Mouse (Mus musculus) neutrophil, adult 5-6 weeks (primary cell): ENCODE measurements around the gene Pfn1. TPM values are rescaled to one million over a fixed set of nuclear protein-coding genes. Genes with fewer than 3 reads are reported as not detected.

Experiments
- ATAC-seq: fragments of 151-379, 151-347 bp; 2 replicates; pipeline ENCODE4 v1.8.0; 2017; ENCODE audit warnings: mild to moderate bottlenecking, moderate TSS enrichment; ENCODE audit not compliant: insufficient number of reproducible peaks, poor library complexity, low FRiP score, severe bottlenecking; ENCODE audit errors: extremely low read depth
- total RNA-seq: library from RNA; stranded (forward); fragments of 200-1000 nt; gene quantifications from 2 replicates; pipeline ENCODE4 v1.2.3, GENCODE M21; 2017

The Pfn1 gene
- total RNA-seq, 1 experiment from 2014 or later, result 683 TPM

DNA sequence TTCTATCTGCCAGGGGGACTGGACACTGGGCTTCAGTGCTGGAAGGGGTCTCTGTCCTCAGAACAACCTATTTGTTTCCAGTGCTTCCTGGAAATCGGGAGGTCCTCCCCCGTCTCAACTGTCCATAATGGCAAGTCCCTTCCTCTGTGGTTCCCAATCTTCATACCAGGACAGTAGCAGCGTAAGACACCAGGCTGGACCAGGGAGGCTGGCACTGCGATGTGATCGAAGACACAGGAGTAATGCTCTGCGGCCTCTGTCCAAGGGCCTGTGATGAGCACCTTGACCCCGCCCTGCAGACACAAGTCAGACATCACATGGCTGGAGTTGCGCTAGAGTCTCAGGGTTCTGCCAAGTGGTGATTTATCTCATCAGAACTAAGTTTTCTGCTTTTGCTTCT lies 24.9 kb upstream of the Pfn1 start:
- no peak for ATAC-seq

DNA sequence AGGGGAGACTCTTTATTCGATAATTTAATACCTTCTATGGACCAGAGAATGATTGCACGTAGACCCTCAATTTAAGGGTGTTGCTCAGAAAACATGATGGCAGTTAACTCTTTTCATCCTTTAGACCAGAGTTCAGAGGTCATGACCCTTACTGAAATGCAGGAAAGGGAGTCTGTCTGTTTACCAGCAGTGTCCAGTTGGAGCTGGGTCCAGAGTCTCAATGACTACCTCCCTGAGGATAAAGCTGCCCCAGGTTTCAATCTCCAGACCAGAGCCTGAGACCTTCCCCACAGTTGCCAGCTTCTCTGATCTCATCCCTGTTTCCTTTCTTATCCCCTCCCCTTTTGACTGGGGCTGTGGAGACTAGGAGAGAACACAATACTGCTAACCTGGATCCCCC lies 24.1 kb upstream of the Pfn1 start:
- ATAC-seq, result no peak

DNA sequence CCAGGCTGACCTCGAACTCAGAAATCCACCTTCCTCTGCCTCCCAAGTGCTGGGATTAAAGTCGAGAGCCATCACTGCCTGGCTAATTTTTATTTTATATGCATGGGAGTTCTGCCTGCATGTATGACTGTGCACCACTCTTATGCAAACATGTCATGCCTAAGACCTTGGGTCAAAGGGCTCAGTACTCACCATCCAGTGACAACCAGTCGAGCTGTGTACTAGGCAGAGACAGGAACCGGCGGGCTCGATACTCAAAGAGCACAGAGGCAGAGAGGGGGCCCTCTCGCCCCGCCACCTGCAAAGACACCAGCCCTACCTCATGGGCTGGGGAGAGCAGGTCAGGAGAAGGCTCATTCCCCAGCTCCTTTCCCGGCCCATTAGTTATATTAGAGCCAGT lies 23.6 kb upstream of the Pfn1 start:
- no peak for ATAC-seq

GRCm38 (mm10) chr11:70674501-70674900 lies 20.1 kb upstream of the Pfn1 start:
- ATAC-seq, result no peak

DNA sequence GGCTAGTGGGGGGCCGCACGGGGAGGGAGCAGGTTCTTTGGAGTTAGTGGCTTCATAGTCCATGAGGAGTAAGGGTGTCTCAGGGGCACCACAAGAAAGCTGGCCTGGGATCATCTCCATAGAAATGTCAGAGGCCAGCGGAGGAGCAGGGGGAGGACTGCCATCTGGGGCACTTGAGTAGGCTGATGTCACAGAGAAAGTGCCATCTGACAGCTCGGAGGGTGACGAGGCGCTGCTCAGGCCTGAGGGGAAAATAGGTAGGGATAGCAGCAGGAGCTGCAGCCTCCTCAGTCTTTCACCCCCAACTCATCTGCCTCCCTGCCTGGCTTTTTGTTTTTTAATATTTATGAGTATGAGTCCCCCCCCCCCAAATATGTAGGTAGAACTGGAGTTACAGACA lies 19.6 kb upstream of the Pfn1 start:
- no peak for ATAC-seq

DNA sequence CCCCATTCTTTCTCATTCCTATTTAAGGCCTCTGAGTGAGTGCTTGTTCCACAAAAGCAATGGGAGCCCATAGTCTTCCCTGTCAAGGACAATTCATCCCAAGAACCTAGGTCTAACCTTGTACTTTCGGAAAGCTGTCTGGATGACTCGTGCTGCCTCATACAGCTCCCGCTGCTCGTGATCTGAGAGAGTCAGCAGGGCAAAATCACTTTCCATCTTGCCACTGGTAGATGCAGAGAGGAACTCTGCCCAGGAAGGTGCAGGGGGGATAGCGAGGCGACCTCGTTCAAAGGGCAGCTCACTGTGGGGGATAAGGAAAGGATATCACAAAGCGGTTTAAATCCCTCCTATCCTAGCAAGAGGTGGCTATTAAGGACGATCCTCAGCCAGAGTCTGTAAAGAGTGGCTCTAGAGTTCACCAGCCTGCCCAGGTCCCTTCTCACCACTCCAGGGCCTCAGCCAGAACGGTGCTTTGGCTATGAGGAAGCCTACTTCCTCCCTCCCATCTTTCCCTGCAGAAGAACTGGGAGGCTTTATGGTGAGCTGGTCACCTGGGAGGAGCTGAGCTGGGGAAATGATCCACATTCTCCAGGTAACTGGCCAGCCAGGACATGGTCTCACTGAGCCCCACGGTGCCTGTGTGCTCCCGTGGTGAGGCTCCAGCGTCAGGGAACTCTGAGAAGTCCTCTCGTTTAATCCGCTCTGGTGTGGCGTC lies 17.0 kb upstream of the Pfn1 start:
- no peak for ATAC-seq

DNA sequence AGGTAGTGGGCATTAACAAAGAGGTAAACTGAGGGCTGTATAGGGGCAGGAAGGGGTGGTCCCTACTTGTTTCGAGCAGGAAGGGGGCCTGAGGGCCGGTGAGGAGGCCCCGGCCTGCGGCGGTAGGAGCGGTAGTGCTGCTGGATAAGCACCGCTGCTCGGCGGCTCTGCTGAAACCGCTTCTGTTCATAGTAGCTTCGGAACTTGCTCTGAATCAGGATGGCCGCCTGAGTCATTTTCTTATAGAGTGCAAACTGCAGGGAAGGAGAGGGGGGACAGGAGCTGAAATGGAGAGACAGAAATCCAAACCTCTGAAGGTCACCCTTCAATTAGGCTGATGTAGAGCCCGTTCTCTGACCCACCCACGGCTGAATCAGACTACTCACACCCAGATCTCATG lies 16.0 kb upstream of the Pfn1 start:
- no peak for ATAC-seq

DNA sequence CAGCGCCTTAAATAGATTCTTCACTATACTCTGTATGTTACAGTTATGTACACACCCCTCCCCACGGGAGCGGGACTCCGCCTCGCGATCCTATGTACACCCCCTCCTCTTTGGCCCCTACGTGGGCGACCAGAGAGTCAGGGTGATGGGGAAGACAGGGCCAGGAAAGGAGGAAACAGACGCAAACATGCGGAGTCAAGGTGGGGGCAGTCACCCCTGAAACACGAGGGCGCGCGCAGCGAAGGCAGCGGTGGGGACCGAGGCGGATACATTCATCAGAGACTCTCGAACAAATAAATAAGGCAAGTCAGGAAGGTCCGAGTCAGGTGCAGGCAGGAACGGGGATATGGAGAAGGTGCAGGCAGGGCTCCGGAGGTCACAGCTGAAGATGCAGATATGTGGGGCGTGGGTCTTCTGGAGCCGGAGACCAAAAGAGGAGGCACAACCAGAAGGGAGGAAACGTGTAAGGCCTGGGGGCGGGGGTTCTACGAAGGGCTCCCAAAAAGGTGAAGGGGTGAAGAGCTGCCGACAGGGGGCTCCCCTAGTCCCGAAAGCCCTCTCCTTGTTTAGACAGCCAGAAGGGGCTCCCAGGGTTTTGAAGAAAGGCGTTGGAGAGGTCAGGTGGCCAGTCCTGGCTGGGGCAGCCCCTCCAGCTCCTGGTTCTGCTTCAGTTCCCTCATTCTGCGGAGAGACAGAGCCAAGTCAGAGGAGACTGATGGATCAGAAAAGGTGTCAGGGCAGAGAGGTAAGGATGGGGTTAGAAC lies 15.3 kb upstream of the Pfn1 start:
- peak; percentile 22 for ATAC-seq

GRCm38 (mm10) chr11:70668771-70669505 lies 14.5 kb upstream of the Pfn1 start, which contains the start of gene Spag7:
TSS of gene Spag7 (minus strand) at chr11:70669416.
- peak; percentile 80 for ATAC-seq

DNA sequence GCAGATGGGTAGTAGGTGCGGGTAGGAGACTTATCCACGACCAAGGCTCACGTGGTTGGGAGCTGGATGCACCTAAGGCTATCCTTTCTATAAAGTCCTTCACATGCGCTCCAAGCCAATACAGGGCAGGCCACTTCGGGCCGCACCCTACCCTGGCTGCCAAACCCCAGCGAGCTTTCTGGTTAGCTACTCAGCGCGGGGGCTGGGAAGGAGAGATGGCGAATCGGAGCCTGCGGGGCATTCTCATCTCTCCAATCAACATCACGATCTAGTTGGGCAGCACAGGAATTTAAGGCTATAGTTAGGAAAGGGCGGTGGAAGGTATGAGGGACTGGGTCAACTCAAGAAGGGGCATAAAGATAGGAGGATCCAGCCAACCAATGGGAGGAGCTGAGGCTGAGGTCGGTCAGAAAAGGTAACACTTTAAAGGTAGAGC lies 13.9 kb upstream of the Pfn1 start:
- ATAC-seq, result no peak

GRCm38 (mm10) chr11:70667271-70668150 lies 13.1 kb upstream of the Pfn1 start:
- no peak for ATAC-seq

- ATAC-seq, result no peak
Measured at GRCm38 (mm10) chr11:70666687-70667086, 12.2 kb upstream of the Pfn1 start.

DNA sequence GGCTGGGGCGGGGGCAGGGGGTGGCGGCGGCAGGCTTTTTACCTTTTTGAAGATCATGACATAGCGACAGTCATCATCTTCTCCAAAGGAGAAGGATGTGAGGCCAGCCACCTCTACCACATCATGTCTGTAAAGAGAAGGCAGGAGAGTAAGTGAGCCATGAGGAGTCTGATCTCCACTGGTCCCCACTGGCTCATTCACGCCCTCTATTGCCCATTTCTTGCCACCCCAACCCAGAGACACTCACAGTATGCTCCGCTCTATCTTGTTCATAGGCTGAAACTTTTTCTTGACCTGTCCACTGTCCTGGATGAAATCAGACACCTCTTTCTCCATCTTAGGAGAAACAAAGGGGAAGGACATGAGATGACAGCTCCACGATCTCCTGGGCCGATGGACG lies 10.3 kb upstream of the Pfn1 start:
- no peak for ATAC-seq

DNA sequence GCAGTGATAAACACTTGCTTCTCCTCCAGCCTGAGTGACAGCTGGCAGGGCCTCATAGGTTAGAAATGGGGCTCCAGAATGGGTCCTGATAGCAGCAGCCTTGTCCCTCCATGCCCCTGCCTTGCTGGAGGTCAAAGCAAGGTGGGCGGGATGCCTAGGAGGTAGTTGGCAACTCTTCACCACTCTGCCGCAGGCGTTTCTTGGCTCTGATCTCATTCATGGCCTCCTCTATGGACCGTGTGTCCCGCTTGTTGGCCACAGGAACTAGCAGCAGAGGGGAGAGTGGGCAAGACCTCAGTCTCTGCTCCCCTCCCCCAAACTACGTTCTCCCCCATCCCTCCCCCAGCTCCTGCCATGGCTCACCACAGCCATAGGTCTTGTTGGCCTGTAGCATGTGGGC lies 9.5 kb upstream of the Pfn1 start:
- ATAC-seq, result no peak

DNA sequence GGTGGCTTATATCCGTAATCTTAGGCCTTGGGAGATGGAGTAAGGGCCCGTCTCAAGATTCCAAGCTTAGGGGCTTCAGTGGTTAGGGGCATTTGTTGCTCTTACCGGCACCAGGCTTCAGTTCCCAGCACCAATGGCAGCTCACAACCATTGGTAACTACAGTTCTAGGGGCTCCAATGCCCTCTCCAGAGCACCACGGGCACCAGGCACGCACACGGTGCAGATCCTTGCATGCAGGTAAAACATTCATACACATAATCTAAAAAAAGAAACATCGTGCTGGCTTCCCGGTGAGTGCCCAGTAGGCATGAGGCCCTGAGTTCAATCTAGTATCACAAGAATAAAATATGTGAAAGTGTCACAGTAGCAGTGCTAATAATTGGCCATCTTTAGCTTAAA lies 8.7 kb upstream of the Pfn1 start:
- ATAC-seq, result no peak

GRCm38 (mm10) chr11:70660571-70660970 lies 6.1 kb upstream of the Pfn1 start:
- no peak for ATAC-seq

GRCm38 (mm10) chr11:70658942-70659341 lies 4.5 kb upstream of the Pfn1 start:
- no peak for ATAC-seq

GRCm38 (mm10) chr11:70658521-70658920 lies 4.1 kb upstream of the Pfn1 start:
- ATAC-seq, result no peak

DNA sequence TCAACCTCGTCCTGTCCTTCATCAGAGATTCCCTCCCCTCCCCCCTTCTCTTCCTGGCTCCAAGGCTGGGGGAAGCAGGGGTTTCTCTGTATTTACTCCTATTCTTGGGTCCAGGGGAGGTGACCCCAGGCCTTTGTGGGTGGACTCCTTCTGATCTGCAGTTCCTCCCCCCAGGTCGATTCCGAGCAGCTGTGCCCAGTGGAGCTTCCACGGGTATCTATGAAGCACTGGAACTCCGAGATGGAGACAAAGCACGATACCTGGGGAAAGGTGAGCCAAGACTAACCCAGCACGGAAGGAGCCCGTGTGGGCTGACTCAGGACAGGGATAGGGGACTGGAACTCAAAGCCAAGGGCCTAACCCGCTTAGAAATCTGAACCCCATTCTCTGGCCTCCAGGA lies 3.5 kb upstream of the Pfn1 start:
- ATAC-seq, result no peak
